Comparison of ENCODE assay signal across 17 mouse cellular contexts in genomic region chr17:84879146-84879545, GRCm38 (mm10).
DNase-seq lines count a peak whose midpoint lies in the region; ATAC-seq and TF ChIP-seq lines count a peak whose summit lies in the region.
"Had no signal": no experiment of that assay in that cellular context is flagged by ENCODE, and none has a peak within 500 bp of the region (broad histone marks: within the 10 kb centered on the region; RNA-seq: fewer than 3 reads in every experiment).

No protein-coding gene starts in this region.

- WGBS in liver, embryonic 14.5 days (ENCODE audit: insufficient replicate concordance): 73% methylated on average over 10 of the region's 10 CpGs

- ATAC-seq in liver, embryonic 14.5 days (ENCODE audit: insufficient read depth): peak; percentile 65

- no peak overlapping the region; the same call in 1 of the 2 replicates for H3K4me2 ChIP-seq in liver, embryonic 14.5 days (ENCODE audit: low read depth)

- H3K27ac ChIP-seq in liver, embryonic 14.5 days: peak overlapping the region; percentile 87
- H3K27ac ChIP-seq: limb, embryonic 10.5 days had no signal

- no peaks in the 10 kb centered on the region for H3K27me3 ChIP-seq in liver, embryonic 14.5 days (ENCODE audit: control insufficient read depth, insufficient read depth, low read length)
- H3K27me3 ChIP-seq: CH12.LX; megakaryocyte, embryonic 14.5 days had no signal

- no peaks in the 10 kb centered on the region for H3K36me3 ChIP-seq in liver, embryonic 14.5 days (replicated peaks; ENCODE audit: control insufficient read depth, insufficient read depth, low read depth)
- H3K36me3 ChIP-seq: limb, embryonic 10.5 days had no signal

- H3K9ac ChIP-seq in liver, embryonic 14.5 days (replicated peaks): no peak overlapping the region

- peaks cover 7 to 14% of the 10 kb centered on the region in 2 experiments for H3K4me1 ChIP-seq in liver, embryonic 14.5 days (replicated peaks; ENCODE audit: control insufficient read depth in 2 of 2, insufficient read depth in 2 of 2, low read length in 1 of 2)
- H3K4me1 ChIP-seq: limb, embryonic 10.5 days had no signal

- TF ChIP-seq CTCF in liver, embryonic 14.5 days (IDR thresholded peaks at IDR 0.05; ENCODE audit: low read depth): no peak

- H3K4me3 ChIP-seq in liver, embryonic 14.5 days (ENCODE audit: insufficient read depth in 1 of 2, low read depth in 2 of 2, low read length in 2 of 2): no peak overlapping the region
- H3K4me3 ChIP-seq: heart, adult 2 months; limb, embryonic 10.5 days; megakaryocyte, embryonic 14.5 days had no signal

- DNase-seq in 3134 (ENCODE audit: extremely low read depth, insufficient read length, low spot score) (peak; percentile 36), NIH3T3 (ENCODE audit: low read depth) (peak; percentile 27)
- peak; percentile 55 for DNase-seq in kidney, postnatal 10 days
- DNase-seq in liver, embryonic 14.5 days (ENCODE audit: low read depth in 3 of 3, low spot score in 3 of 3): peak in 2 of 3 experiments; percentile 24 to 38
- no peak for DNase-seq in lung, postnatal 4 days
- no peak for DNase-seq in thymus, postnatal 0 days (ENCODE audit: low spot score)
- no peak for DNase-seq in cerebellum, postnatal 25 days
- no peak for DNase-seq in adrenal gland, postnatal 25 days
- DNase-seq: adrenal gland, postnatal 36 days; cerebellum, postnatal 14 days; heart, adult 2 months; heart, postnatal 14 days; right cerebral cortex, adult 18-20 months; thymus, postnatal 14 days had no signal

- H3K9me3 ChIP-seq in liver, embryonic 14.5 days (ENCODE audit: control insufficient read depth, low read length): no peaks in the 10 kb centered on the region
- H3K9me3 ChIP-seq: limb, embryonic 10.5 days; megakaryocyte, embryonic 14.5 days had no signal

- TF ChIP-seq EP300 in liver, embryonic 14.5 days (IDR thresholded peaks at IDR 0.05; ENCODE audit: low read depth): no peak

Comparison
In these comparisons a context has a peak if more than half of its experiments do, and no peak if none do; other contexts are left out.
1. DNase-seq: peak in 3134 (single experiment), NIH3T3 (single experiment), kidney, postnatal 10 days (single experiment) and liver, embryonic 14.5 days (2 of 3); none in lung, postnatal 4 days (0 of 2), thymus, postnatal 0 days (single experiment), cerebellum, postnatal 25 days (0 of 2) and adrenal gland, postnatal 25 days (single experiment).